Comparison of ENCODE assay signal across 12 mouse cellular contexts in the genomic region with DNA sequence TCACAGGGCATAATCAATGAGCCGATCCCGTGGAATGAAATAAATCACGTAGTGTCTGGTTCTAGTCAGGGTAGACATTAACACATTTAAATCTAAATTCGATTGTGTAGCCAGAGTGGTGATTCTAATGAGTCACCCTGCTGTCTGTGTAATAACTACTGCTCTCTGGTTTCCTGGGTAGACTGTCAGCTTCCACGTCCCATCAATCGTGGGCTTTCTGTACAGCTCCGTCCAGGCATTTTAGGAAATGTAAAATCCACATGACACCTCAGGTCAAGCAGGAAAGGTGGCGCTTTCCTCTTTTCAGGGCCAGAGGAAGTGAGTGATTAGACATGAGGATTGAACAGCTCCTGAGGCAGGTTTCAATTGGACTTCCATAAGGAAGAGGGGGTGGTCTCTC. TPM values are rescaled to one million over a fixed set of nuclear protein-coding genes. Genes with fewer than 3 reads are reported as not detected.
DNase-seq lines count a peak whose midpoint lies in the region; ATAC-seq and TF ChIP-seq lines count a peak whose summit lies in the region.
"Had no signal": no experiment of that assay in that cellular context is flagged by ENCODE, and none has a peak within 500 bp of the region (broad histone marks: within the 10 kb centered on the region; RNA-seq: fewer than 3 reads in every experiment).

No protein-coding gene starts in this region.

- H3K36me3 ChIP-seq in heart, embryonic 11.5 days (ENCODE audit: control insufficient read depth, insufficient read depth, low read length): no peaks in the 10 kb centered on the region
- no peaks in the 10 kb centered on the region for H3K36me3 ChIP-seq in lung, postnatal 0 days (ENCODE audit: insufficient read depth, low read length)
- H3K36me3 ChIP-seq in kidney, adult 2 months (ENCODE audit: control insufficient read depth, insufficient read depth, low read length): no peaks in the 10 kb centered on the region
- H3K36me3 ChIP-seq in stomach, embryonic 15.5 days: no peaks in the 10 kb centered on the region

- H3K4me3 ChIP-seq in heart, embryonic 11.5 days (ENCODE audit: low read depth, low read length): no peak overlapping the region
- H3K4me3 ChIP-seq in lung, postnatal 0 days (ENCODE audit: low read depth, low read length): no peak overlapping the region
- H3K4me3 ChIP-seq in kidney, adult 2 months (ENCODE audit: insufficient read depth, low read depth, low read length): no peak overlapping the region
- no peak overlapping the region for H3K4me3 ChIP-seq in stomach, embryonic 15.5 days (replicated peaks)
- H3K4me3 ChIP-seq: limb, embryonic 13.5 days had no signal

- H3K4me2 ChIP-seq in heart, embryonic 11.5 days: no peak overlapping the region
- no peak overlapping the region for H3K4me2 ChIP-seq in lung, postnatal 0 days (replicated peaks; ENCODE audit: low read depth, low read length)
- H3K4me2 ChIP-seq in stomach, embryonic 15.5 days: no peak overlapping the region
- H3K4me2 ChIP-seq: limb, embryonic 13.5 days had no signal

- ATAC-seq in heart, embryonic 11.5 days (replicated peaks; ENCODE audit: insufficient number of reproducible peaks, low FRiP score, low TSS enrichment): no peak
- ATAC-seq in lung, postnatal 0 days: peak; percentile 58
- ATAC-seq in stomach, embryonic 15.5 days (ENCODE audit: insufficient read depth, low FRiP score, low read depth): no peak
- ATAC-seq: hindbrain, embryonic 16.5 days had no signal

- no peak overlapping the region for H3K27ac ChIP-seq in heart, embryonic 11.5 days (ENCODE audit: low read depth, low read length)
- H3K27ac ChIP-seq in lung, postnatal 0 days (ENCODE audit: low read length): no peak overlapping the region
- H3K27ac ChIP-seq in kidney, adult 2 months (ENCODE audit: insufficient read depth, low read depth, low read length): peak overlapping the region; percentile 42; the same call in 1 of the 2 replicates
- H3K27ac ChIP-seq in stomach, embryonic 15.5 days: peak overlapping the region; percentile 16; the same call in 1 of the 2 replicates
- H3K27ac ChIP-seq: limb, embryonic 13.5 days had no signal

- no peak for TF ChIP-seq CTCF in lung, postnatal 0 days (IDR thresholded peaks at IDR 0.05)
- TF ChIP-seq CTCF in kidney, adult 2 months (conservative IDR thresholded peaks at IDR 0.05; ENCODE audit: insufficient read depth, insufficient read length, low read depth, low read length): no peak

- no peak overlapping the region for H3K9ac ChIP-seq in heart, embryonic 11.5 days (ENCODE audit: low read depth, low read length)
- H3K9ac ChIP-seq in lung, postnatal 0 days (replicated peaks; ENCODE audit: low read depth): no peak overlapping the region
- no peak overlapping the region for H3K9ac ChIP-seq in stomach, embryonic 15.5 days

- no peak for TF ChIP-seq EP300 in lung, postnatal 0 days (IDR thresholded peaks at IDR 0.05)

- peaks cover 4% of the 10 kb centered on the region; the same call in 1 of the 2 replicates for H3K4me1 ChIP-seq in heart, embryonic 11.5 days (ENCODE audit: control insufficient read depth, insufficient read depth, low read length)
- no peaks in the 10 kb centered on the region for H3K4me1 ChIP-seq in lung, postnatal 0 days (ENCODE audit: insufficient read depth, low read depth, low read length)
- peaks cover 10% of the 10 kb centered on the region; the same call in 1 of the 2 replicates for H3K4me1 ChIP-seq in kidney, adult 2 months (ENCODE audit: control insufficient read depth, insufficient read depth, low read length)
- H3K4me1 ChIP-seq in stomach, embryonic 15.5 days: no peaks in the 10 kb centered on the region

- DNase-seq in heart, adult 18-20 months: peak; percentile 32 to 75
- peak; percentile 21 for DNase-seq in lung, postnatal 0 days (ENCODE audit: low spot score)
- no peak for DNase-seq in lung, postnatal 4 days
- DNase-seq in kidney, adult 2 months: peak; percentile 75
- no peak for DNase-seq in cerebellum, adult 8-10 months
- no peak for DNase-seq in layer of hippocampus, postnatal 14 days (ENCODE audit: low spot score in 2 of 2)
- DNase-seq: thymus, postnatal 25 days had no signal

- no peaks in the 10 kb centered on the region for H3K27me3 ChIP-seq in heart, embryonic 11.5 days (ENCODE audit: control insufficient read depth, insufficient read depth, low read length)
- H3K27me3 ChIP-seq in lung, postnatal 0 days (replicated peaks; ENCODE audit: insufficient read depth, low read length): no peaks in the 10 kb centered on the region
- no peaks in the 10 kb centered on the region for H3K27me3 ChIP-seq in kidney, adult 2 months (replicated peaks; ENCODE audit: control insufficient read depth, insufficient read depth, low read length)
- H3K27me3 ChIP-seq in stomach, embryonic 15.5 days (replicated peaks): no peaks in the 10 kb centered on the region
- H3K27me3 ChIP-seq: limb, embryonic 13.5 days had no signal

- 72% methylated on average over 8 of the region's 8 CpGs for WGBS in heart, embryonic 11.5 days (ENCODE audit: insufficient replicate concordance)
- WGBS in lung, postnatal 0 days: 57% methylated on average over 8 of the region's 8 CpGs
- WGBS in kidney, adult 2 months: 41% methylated on average over 8 of the region's 8 CpGs
- 49% methylated on average over 8 of the region's 8 CpGs for WGBS in stomach, embryonic 15.5 days

- H3K9me3 ChIP-seq in heart, embryonic 11.5 days (replicated peaks; ENCODE audit: control insufficient read depth, low read length): no peaks in the 10 kb centered on the region
- H3K9me3 ChIP-seq in lung, postnatal 0 days (ENCODE audit: low read length): no peaks in the 10 kb centered on the region
- H3K9me3 ChIP-seq in stomach, embryonic 15.5 days: no peaks in the 10 kb centered on the region
- H3K9me3 ChIP-seq: limb, embryonic 13.5 days had no signal

- no peak for TF ChIP-seq POLR2A in kidney, adult 2 months (IDR thresholded peaks at IDR 0.05; ENCODE audit: low read depth, low read length)

RNA-seq across cellular contexts. Expression of gene Fat4, which starts 50.4 kb away (rescaled TPM):
- total RNA-seq in heart, adult 18-20 months (2021): 1 to 10 TPM; 3.9 to 4.0 TPM
- polyA plus RNA-seq in heart, embryonic 11.5 days (2014; fragmentation: Nextera tagmentation; extraction: Ambion mirVana): 4.7 and 5.3 TPM in 2 replicates
- 3.3 and 3.5 TPM in 2 replicates for polyA plus RNA-seq in lung, postnatal 0 days (2015; fragmentation: Nextera tagmentation; extraction: Ambion mirVana)
- 1.6 TPM in 2 replicates for polyA plus RNA-seq in kidney, adult 2 months (2012; rRNA removed)
- polyA plus RNA-seq in stomach, embryonic 15.5 days (2015; fragmentation: Nextera tagmentation; extraction: Ambion mirVana): 7.3 and 8.8 TPM in 2 replicates
- 10 to 100 TPM; 33.2 to 33.3 TPM for total RNA-seq in layer of hippocampus, postnatal 14 days (2021)
- total RNA-seq: megakaryocyte-erythroid progenitor cell, adult 5-6 weeks had no signal

Comparison
In these comparisons a context has a peak if more than half of its experiments do, and no peak if none do; other contexts are left out.
1. DNase-seq: peak in heart, adult 18-20 months (2 of 2), lung, postnatal 0 days (single experiment) and kidney, adult 2 months (single experiment); none in lung, postnatal 4 days (0 of 2), cerebellum, adult 8-10 months (single experiment) and layer of hippocampus, postnatal 14 days (0 of 2).
2. H3K27ac ChIP-seq: peak in kidney, adult 2 months (single experiment) and stomach, embryonic 15.5 days (single experiment); none in heart, embryonic 11.5 days (single experiment) and lung, postnatal 0 days (single experiment).